Mouse (Mus musculus) intestine, postnatal 0 days (tissue): ENCODE results near the gene Larp1b. TPM values are rescaled to one million over a fixed set of nuclear protein-coding genes. Genes with fewer than 3 reads are reported as not detected.
"Not testable (repeated sequence)": the region's sequence is repeated elsewhere in the genome, so short reads cannot be mapped to it uniquely, and the experiment has no call there.

Source experiments
- ATAC-seq: fragments of 200-750 bp; cut with Nextera tagmentation; 2 replicates; pipeline ENCODE4 v1.8.0; 2017; ENCODE audit warnings: mild to moderate bottlenecking, moderate TSS enrichment, moderate library complexity
- H3K27ac ChIP-seq: fragments of 300-500 bp; sonication (generic); 2 replicates; pipeline ENCODE4 v1.5.1; 2014; ENCODE audit warnings: mild to moderate bottlenecking, low read depth, low read length, moderate library complexity
- H3K27me3 ChIP-seq: fragments of 300-500 bp; sonication (generic); replicated peaks from 2 replicates; pipeline ENCODE4 v1.6.1; 2014; ENCODE audit warnings: low read length, mixed read lengths; ENCODE audit not compliant: control insufficient read depth, insufficient read depth
- H3K36me3 ChIP-seq: fragments of 300-500 bp; sonication (generic); 2 replicates; pipeline ENCODE4 v1.6.1; 2014; ENCODE audit warnings: mild to moderate bottlenecking, moderate library complexity; ENCODE audit not compliant: control insufficient read depth, insufficient read depth
- H3K4me1 ChIP-seq: fragments of 300-500 bp; sonication (generic); replicated peaks from 2 replicates; pipeline ENCODE4 v1.6.1; 2014; ENCODE audit warnings: antibody characterized with exemption, low read length, mixed read lengths; ENCODE audit not compliant: control insufficient read depth, insufficient read depth
- H3K4me2 ChIP-seq: fragments of 300-500 bp; sonication (generic); replicated peaks from 2 replicates; pipeline ENCODE4 v1.6.1; 2014; ENCODE audit warnings: low read depth, mild to moderate bottlenecking, moderate library complexity
- H3K4me3 ChIP-seq: fragments of 300-500 bp; sonication (generic); 2 replicates; pipeline ENCODE4 v1.5.1; 2014; ENCODE audit warnings: low read depth, low read length
- H3K9ac ChIP-seq: fragments of 300-500 bp; sonication (generic); 2 replicates; pipeline ENCODE4 v1.6.1; 2014; ENCODE audit warnings: mild to moderate bottlenecking, low read depth, low read length
- H3K9me3 ChIP-seq: fragments of 300-500 bp; sonication (generic); 2 replicates; pipeline ENCODE4 v1.6.1; 2016; ENCODE audit warnings: mixed run types; ENCODE audit not compliant: control insufficient read depth
- CTCF ChIP-seq: sonication (generic); IDR thresholded peaks from 2 replicates; pipeline ENCODE4 v1.5.1; 2016; ENCODE audit warnings: low read depth, mild to moderate bottlenecking, control low read depth, antibody characterized with exemption, moderate library complexity
- WGBS: fragments of 180-500 bp; shearing (Covaris S2); extraction: QIAGEN DNeasy Blood & Tissue Kit; methylation state at CpG from one replicate; pipeline ENCODE4 v1.1.7; 2014; 5-methylcytosine and 5-hydroxymethylcytosine counted together
- polyA plus RNA-seq: library from polyadenylated mRNA; unstranded; fragments of >200 nt; fragmentation: Nextera tagmentation; extraction: Ambion mirVana; gene quantifications from 2 replicates; pipeline ENCODE4 v1.2.1, GENCODE M21; 2015

Gene Larp1b
- 24.9 and 33.0 TPM in 2 replicates for polyA plus RNA-seq

- Histone ChIP-seq H3K4me3 (peak within 1 kb of the TSS; percentile 81), H3K27ac (peak within 1 kb of the TSS; percentile 95), H3K27me3 (no peaks in the 10 kb centered on the region), H3K4me1 (0 out of 2 replicates have a peak, but pooled peaks cover 6% of the 10 kb centered on the region), H3K9me3 (no peaks in the 10 kb centered on the region), H3K4me2 (peak within 1 kb of the TSS; percentile 89), H3K36me3 (no peaks in the 10 kb centered on the region), H3K9ac (peak within 1 kb of the TSS; percentile 88)
- TF ChIP-seq CTCF: 0 out of 2 replicates have a peak, but pooled peaks have one; percentile 4
- WGBS: under 1% methylated on average over 64 of the region's 66 CpGs
- ATAC-seq: peak; percentile 95
Measured at GRCm38 (mm10) chr3:40949170-40949902, at the start of gene Larp1b. Gene Larp1b, plus strand, starts transcription at chr3:40949828.

DNA sequence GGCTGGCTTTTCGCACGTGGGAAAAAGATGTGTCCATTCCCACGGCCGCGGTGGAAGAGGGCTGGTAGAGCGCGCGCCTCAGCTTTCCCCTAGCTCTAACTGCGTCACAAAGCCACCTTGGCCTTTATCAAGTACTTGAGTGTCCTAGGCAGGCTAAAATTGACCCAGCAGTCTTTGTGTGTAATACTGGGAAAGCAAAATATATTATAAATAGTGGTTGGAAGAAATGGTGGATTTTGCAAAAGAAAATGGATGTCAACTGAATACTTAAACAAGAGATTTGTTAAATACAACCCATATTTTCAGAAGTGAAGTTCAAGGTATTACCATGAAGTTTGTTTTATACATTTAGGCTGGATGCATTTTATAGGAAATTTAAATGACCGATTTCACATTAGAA is 47.2 kb upstream of the Larp1b start, which contains the start of gene 1700034I23Rik:
TSS of gene 1700034I23Rik (minus strand) at position 101 of the 400 bp plus-strand sequence.
- not testable (repeated sequence) for H3K9ac ChIP-seq, H3K27ac ChIP-seq, H3K4me3 ChIP-seq, H3K27me3 ChIP-seq, H3K4me1 ChIP-seq, H3K36me3 ChIP-seq, H3K9me3 ChIP-seq, ATAC-seq, H3K4me2 ChIP-seq
- WGBS: 97% methylated on average over 5 of the region's 10 CpGs

- no peaks in the 10 kb centered on the region for H3K27me3 ChIP-seq
- TF ChIP-seq CTCF: no peak
- H3K4me2 ChIP-seq: no peak overlapping the region
- 55% methylated on average over 5 of the region's 5 CpGs for WGBS
- no peak overlapping the region for H3K9ac ChIP-seq
- ATAC-seq: no peak
- H3K36me3 ChIP-seq: peaks cover 18% of the 10 kb centered on the region
- H3K4me3 ChIP-seq: no peak overlapping the region
- no peak overlapping the region for H3K27ac ChIP-seq
- H3K9me3 ChIP-seq: no peaks in the 10 kb centered on the region
- no peaks in the 10 kb centered on the region for H3K4me1 ChIP-seq
Measured at GRCm38 (mm10) chr3:40938189-40938588, 11.4 kb upstream of the Larp1b start.

DNA sequence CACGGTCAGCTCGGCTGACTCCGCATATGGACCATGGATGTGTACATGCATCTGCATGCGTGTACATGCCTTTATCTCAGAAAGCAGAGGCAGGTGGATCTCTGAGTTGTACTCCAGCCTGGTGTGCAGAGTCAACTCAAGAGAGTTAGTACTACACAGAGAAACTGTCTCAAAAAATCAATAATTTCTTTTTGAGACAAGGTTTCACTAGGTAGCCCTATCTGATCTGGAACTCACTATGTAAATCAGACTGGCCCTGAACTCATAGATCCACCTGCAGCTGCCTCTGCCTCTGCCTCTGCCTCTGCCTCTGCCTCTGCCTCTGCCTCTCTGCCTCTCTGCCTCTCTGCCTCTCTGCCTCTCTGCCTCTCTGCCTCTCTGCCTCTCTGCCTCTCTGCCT is 11.0 kb upstream of the Larp1b start:
- no peak overlapping the region for H3K4me3 ChIP-seq
- no peak overlapping the region for H3K27ac ChIP-seq
- ATAC-seq: no peak
- H3K36me3 ChIP-seq: peaks cover 15% of the 10 kb centered on the region
- H3K4me2 ChIP-seq: no peak overlapping the region
- H3K4me1 ChIP-seq: no peaks in the 10 kb centered on the region
- no peak overlapping the region for H3K9ac ChIP-seq
- 89% methylated on average over 4 of the region's 4 CpGs for WGBS
- no peak for TF ChIP-seq CTCF
- no peaks in the 10 kb centered on the region for H3K27me3 ChIP-seq
- no peaks in the 10 kb centered on the region for H3K9me3 ChIP-seq

- ATAC-seq: no peak
- H3K9me3 ChIP-seq: no peaks in the 10 kb centered on the region
- TF ChIP-seq CTCF: no peak
- no peaks in the 10 kb centered on the region for H3K27me3 ChIP-seq
- H3K9ac ChIP-seq: no peak overlapping the region
- no peak overlapping the region for H3K4me3 ChIP-seq
- no peak overlapping the region for H3K27ac ChIP-seq
- peaks cover 10% of the 10 kb centered on the region for H3K36me3 ChIP-seq
- H3K4me1 ChIP-seq: no peaks in the 10 kb centered on the region
- no peak overlapping the region for H3K4me2 ChIP-seq
Measured at GRCm38 (mm10) chr3:40939019-40939418, 10.6 kb upstream of the Larp1b start.

DNA sequence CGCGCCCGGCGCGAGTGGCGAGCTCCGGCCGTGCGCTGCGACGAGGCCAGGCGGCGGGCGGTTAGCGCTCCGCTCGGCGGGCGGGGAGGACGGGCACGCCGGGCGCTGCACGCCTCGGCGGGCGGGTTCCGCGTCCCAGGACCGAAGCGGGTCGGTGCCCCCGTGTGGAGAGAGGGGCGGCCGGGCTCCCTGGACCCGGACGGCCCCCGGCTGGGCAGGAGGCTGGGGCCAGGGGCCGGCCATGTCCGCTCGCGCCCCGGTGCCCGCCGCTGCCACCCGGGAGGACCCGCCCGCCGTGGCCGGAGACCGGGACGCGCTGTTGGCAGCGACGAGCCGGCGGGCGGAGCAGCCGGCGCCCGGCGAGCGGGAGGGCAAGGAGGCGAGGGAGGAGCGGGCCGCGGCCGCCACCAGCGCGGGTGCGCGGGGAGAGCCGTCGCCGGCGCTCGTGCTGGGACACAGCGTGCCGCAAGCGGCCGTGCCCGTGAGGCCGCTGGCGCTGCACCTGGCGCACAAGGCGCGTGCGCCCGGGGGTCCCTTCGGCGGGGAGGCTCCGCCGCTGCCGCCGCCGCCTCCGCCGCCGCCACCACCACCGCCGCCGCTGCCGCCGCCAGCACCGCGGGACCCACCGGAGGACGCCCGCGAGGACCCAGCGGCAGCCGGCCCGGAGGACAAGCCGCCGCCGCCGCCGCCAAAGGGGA is 424 bp downstream of the Larp1b start:
- H3K27me3 ChIP-seq: no peaks in the 10 kb centered on the region
- peak; percentile 37 for ATAC-seq
- H3K9ac ChIP-seq: peak overlapping the region; percentile 88
- WGBS: under 1% methylated on average over 79 of the region's 118 CpGs
- 0 out of 2 replicates have a peak, but pooled peaks cover 6% of the 10 kb centered on the region for H3K4me1 ChIP-seq
- peak overlapping the region; percentile 89 for H3K4me2 ChIP-seq
- peak overlapping the region; percentile 95 for H3K27ac ChIP-seq
- no peaks in the 10 kb centered on the region for H3K36me3 ChIP-seq
- no peak for TF ChIP-seq CTCF
- H3K4me3 ChIP-seq: peak overlapping the region; percentile 81
- no peaks in the 10 kb centered on the region for H3K9me3 ChIP-seq
